Comparison of ENCODE assay signal across 8 mouse cellular contexts in genomic region chr13:113034950-113035421, GRCm38 (mm10). TPM values are rescaled to one million over a fixed set of nuclear protein-coding genes. Genes with fewer than 3 reads are reported as not detected.
DNase-seq lines count a peak whose midpoint lies in the region; ATAC-seq and TF ChIP-seq lines count a peak whose summit lies in the region.

TSS of gene Cdc20b (plus strand) at chr13:113035111.

- H3K4me3 ChIP-seq in kidney, embryonic 15.5 days (replicated peaks): peak within 1 kb of the TSS; percentile 62
- H3K4me3 ChIP-seq in lung, adult 2 months (replicated peaks; ENCODE audit: extremely low read depth, low read depth, low read length): peak within 1 kb of the TSS; percentile 53
- H3K4me3 ChIP-seq in neural tube, embryonic 13.5 days: peak within 1 kb of the TSS; percentile 53

- peak within 1 kb of the TSS; percentile 50 for H3K9ac ChIP-seq in kidney, embryonic 15.5 days
- H3K9ac ChIP-seq in neural tube, embryonic 13.5 days: peak within 1 kb of the TSS; percentile 70

- no peaks in the 10 kb centered on the region for H3K9me3 ChIP-seq in kidney, embryonic 15.5 days (replicated peaks)
- H3K9me3 ChIP-seq in neural tube, embryonic 13.5 days: no peaks in the 10 kb centered on the region

- no peak for TF ChIP-seq POLR2A in lung, adult 2 months (IDR thresholded peaks at IDR 0.05; ENCODE audit: borderline replicate concordance, extremely low read depth, low read depth, low read length)

- DNase-seq in B cell, adult 2 months: peak; percentile 72 to 75
- DNase-seq in adrenal gland, adult 18-20 months (ENCODE audit: low spot score in 2 of 2): peak; percentile 61
- DNase-seq in embryo, embryonic 9.5 days (ENCODE audit: extremely low spot score): peak; percentile 63
- peak; percentile 14 for DNase-seq in heart, adult 8-10 months (ENCODE audit: low spot score)
- DNase-seq in lung, adult 2 months: peak; percentile 56
- peak; percentile 54 for DNase-seq in testis, postnatal 10 days (ENCODE audit: low spot score)

- peaks cover 57% of the 10 kb centered on the region for H3K27me3 ChIP-seq in kidney, embryonic 15.5 days
- peaks cover 58% of the 10 kb centered on the region for H3K27me3 ChIP-seq in neural tube, embryonic 13.5 days

- no peak for TF ChIP-seq CTCF in lung, adult 2 months (IDR thresholded peaks at IDR 0.05; ENCODE audit: insufficient read depth, low read length)

- peaks cover 35% of the 10 kb centered on the region for H3K4me1 ChIP-seq in kidney, embryonic 15.5 days
- H3K4me1 ChIP-seq in lung, adult 2 months (ENCODE audit: control insufficient read depth, insufficient read depth, low read length): no peaks in the 10 kb centered on the region; the same call in 1 of the 2 replicates
- peaks cover 26% of the 10 kb centered on the region for H3K4me1 ChIP-seq in neural tube, embryonic 13.5 days (replicated peaks)

- H3K4me2 ChIP-seq in kidney, embryonic 15.5 days: peak within 1 kb of the TSS; percentile 99
- peak within 1 kb of the TSS; percentile 97 for H3K4me2 ChIP-seq in neural tube, embryonic 13.5 days

- no peak within 1 kb of the TSS for H3K27ac ChIP-seq in kidney, embryonic 15.5 days
- no peak within 1 kb of the TSS for H3K27ac ChIP-seq in neural tube, embryonic 13.5 days (replicated peaks)

- ATAC-seq in kidney, embryonic 15.5 days (replicated peaks; ENCODE audit: low FRiP score): 0 out of 2 replicates have a peak, but pooled peaks have one; percentile 10
- no peak for ATAC-seq in neural tube, embryonic 13.5 days (ENCODE audit: low read depth)

- H3K36me3 ChIP-seq in kidney, embryonic 15.5 days: no peaks in the 10 kb centered on the region
- H3K36me3 ChIP-seq in neural tube, embryonic 13.5 days: no peaks in the 10 kb centered on the region

- under 1% methylated on average over 46 of the region's 46 CpGs for WGBS in kidney, embryonic 15.5 days
- WGBS in lung, adult 2 months: under 1% methylated on average over 46 of the region's 46 CpGs
- WGBS in neural tube, embryonic 13.5 days: under 1% methylated on average over 46 of the region's 46 CpGs

RNA-seq across cellular contexts. Expression of gene Cdc20b, which starts in this region (rescaled TPM):
- not detected for total RNA-seq in adrenal gland, adult 18-20 months (2021)
- not detected for total RNA-seq in heart, adult 8-10 months (2022)
- polyA plus RNA-seq in kidney, embryonic 15.5 days (2015; fragmentation: Nextera tagmentation; extraction: Ambion mirVana): not detected in 2 replicates
- polyA plus RNA-seq in lung, adult 2 months (2012; rRNA removed): 0.27 and 0.54 TPM in 2 replicates
- polyA plus RNA-seq in neural tube, embryonic 13.5 days (2015; fragmentation: Nextera tagmentation; extraction: Ambion mirVana): not detected in 2 replicates

Comparison
In these comparisons a context has a peak if more than half of its experiments do, and no peak if none do; other contexts are left out.
1. Peak in DNase-seq in adrenal gland, adult 18-20 months; RNA of the gene not detected or under 1 TPM.
2. Peak in DNase-seq in heart, adult 8-10 months; RNA of the gene not detected or under 1 TPM.
3. Peak in ATAC-seq, H3K4me3 ChIP-seq, H3K9ac ChIP-seq and H3K4me2 ChIP-seq in kidney, embryonic 15.5 days; RNA of the gene not detected or under 1 TPM.
4. Peak in DNase-seq and H3K4me3 ChIP-seq in lung, adult 2 months; RNA of the gene not detected or under 1 TPM.
5. DNase-seq: peak in every context shown above with its lines; median percentile 74 in B cell, adult 2 months; 63 in embryo, embryonic 9.5 days; 61 in adrenal gland, adult 18-20 months; 56 in lung, adult 2 months; 54 in testis, postnatal 10 days; 14 in heart, adult 8-10 months.